Mouse (Mus musculus) hindbrain, embryonic 10.5 days (tissue): ENCODE measurements around the gene Lpp. TPM values are rescaled to one million over a fixed set of nuclear protein-coding genes. Genes with fewer than 3 reads are reported as not detected.

Experiments
- DNase-seq: peaks from one replicate; pipeline ENCODE4 v3.0.0-alpha.2; 2017; ENCODE audit warnings: low spot score
- H3K27ac ChIP-seq: fragments of 300-500 bp; sonication (generic); 2 replicates; pipeline ENCODE4 v1.5.1; 2016; ENCODE audit warnings: mild to moderate bottlenecking, moderate library complexity
- H3K27me3 ChIP-seq: fragments of 300-500 bp; sonication (generic); 2 replicates; pipeline ENCODE4 v1.6.1; 2016; ENCODE audit warnings: mild to moderate bottlenecking; ENCODE audit not compliant: poor library complexity, insufficient read depth, severe bottlenecking
- H3K36me3 ChIP-seq: fragments of 300-500 bp; sonication (generic); 2 replicates; pipeline ENCODE4 v1.6.1; 2016; ENCODE audit warnings: mild to moderate bottlenecking, moderate library complexity
- H3K4me1 ChIP-seq: fragments of 300-500 bp; sonication (generic); replicated peaks from 2 replicates; pipeline ENCODE4 v1.6.1; 2016; ENCODE audit warnings: mild to moderate bottlenecking
- H3K4me3 ChIP-seq: fragments of 300-500 bp; sonication (generic); 2 replicates; pipeline ENCODE4 v1.5.1; 2016; ENCODE audit warnings: mild to moderate bottlenecking, moderate library complexity
- H3K9me3 ChIP-seq: fragments of 300-500 bp; sonication (generic); 2 replicates; pipeline ENCODE4 v1.6.1; 2016; ENCODE audit warnings: mild to moderate bottlenecking, moderate library complexity
- WGBS: fragments of 180-500 bp; shearing (Covaris S2); methylation state at CpG from one replicate; pipeline ENCODE4 v1.1.7; 2016; 5-methylcytosine and 5-hydroxymethylcytosine counted together
- polyA plus RNA-seq: library from polyadenylated mRNA; unstranded; fragments of >200 nt; fragmentation: Nextera tagmentation; extraction: Ambion mirVana; gene quantifications from 2 replicates; pipeline ENCODE4 v1.2.1, GENCODE M21; 2016

The Lpp gene
- polyA plus RNA-seq, 1 experiment from 2014 or later, result 26.6 TPM

DNA sequence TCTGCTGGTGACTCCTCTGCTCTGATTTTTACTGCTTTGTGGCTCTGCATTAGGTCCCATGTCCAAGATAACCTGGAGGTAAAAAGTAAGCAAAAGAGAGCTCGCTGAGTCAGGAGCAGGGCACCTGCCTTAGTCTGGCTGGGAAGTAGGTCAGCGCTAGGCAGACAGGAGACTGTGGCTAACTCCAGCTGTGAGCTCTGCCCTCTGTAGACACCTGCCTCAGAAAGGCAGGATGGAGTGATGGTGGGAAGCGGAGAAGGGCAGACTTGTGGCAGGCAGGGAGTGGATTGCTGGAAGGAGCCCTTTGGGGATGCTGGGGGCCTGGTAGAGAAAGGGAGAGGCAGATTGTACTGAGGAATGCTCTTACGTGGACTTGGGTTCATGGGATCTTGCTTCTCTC, 35.4 kb downstream of the Lpp start:
- 80% methylated on average over 4 of the region's 4 CpGs for WGBS
- Histone ChIP-seq H3K4me3 (no peak overlapping the region), H3K27me3 (no peaks in the 10 kb centered on the region), H3K36me3 (no peaks in the 10 kb centered on the region), H3K4me1 (peaks cover 26% of the 10 kb centered on the region), H3K9me3 (no peaks in the 10 kb centered on the region), H3K27ac (no peak overlapping the region)
- DNase-seq, result no peak

DNA sequence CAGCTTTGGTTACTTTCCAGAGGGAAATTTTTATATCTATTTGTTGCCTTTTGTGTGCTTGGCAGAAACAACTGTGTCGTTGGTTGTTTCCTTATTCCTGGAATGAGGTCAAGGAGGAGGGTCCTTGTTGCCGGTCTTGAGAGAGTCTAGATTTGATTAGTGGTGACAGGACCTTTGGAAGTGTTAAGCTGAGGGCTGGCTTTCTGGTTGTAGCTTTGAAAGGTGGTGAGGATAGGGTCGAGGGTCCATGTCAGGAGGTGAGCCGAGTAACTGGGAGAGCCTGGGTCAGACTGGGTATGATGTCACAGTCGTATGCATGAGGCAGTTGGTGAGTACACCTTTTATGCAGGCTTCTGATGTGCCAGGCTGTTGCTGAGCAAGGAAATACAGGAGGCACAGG, 36.4 kb downstream of the Lpp start:
- Histone ChIP-seq H3K27ac (no peak overlapping the region), H3K4me3 (no peak overlapping the region), H3K36me3 (no peaks in the 10 kb centered on the region), H3K4me1 (peaks cover 26% of the 10 kb centered on the region), H3K27me3 (no peaks in the 10 kb centered on the region), H3K9me3 (no peaks in the 10 kb centered on the region)
- 71% methylated on average over 5 of the region's 5 CpGs for WGBS
- no peak for DNase-seq

DNA sequence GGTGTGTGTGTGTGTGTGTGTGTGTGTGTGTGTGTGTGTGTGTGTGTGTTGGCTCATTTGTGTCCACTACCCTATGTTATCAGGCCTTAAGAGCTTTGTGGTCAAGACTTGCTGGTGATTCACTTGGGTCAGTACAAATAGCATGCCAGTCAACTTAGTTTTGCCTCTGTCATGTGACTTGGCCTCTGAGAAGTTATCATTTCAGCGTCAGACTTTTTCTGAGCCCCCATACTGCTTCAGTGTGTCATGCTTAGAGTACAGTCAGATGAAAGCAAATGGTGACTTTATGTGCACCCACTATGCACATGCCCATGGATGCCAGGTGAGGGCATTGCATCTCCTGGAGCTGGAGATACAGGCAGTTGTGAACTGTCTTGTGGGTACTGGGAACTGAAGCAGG, 38.5 kb downstream of the Lpp start:
- no peak overlapping the region for H3K27ac ChIP-seq
- H3K36me3 ChIP-seq, result no peaks in the 10 kb centered on the region
- H3K27me3 ChIP-seq, result no peaks in the 10 kb centered on the region
- H3K9me3 ChIP-seq, result no peaks in the 10 kb centered on the region
- no peak for DNase-seq
- H3K4me3 ChIP-seq, result no peak overlapping the region
- WGBS, result 87% methylated on average over 1 of the region's 1 CpGs
- peaks cover 34% of the 10 kb centered on the region for H3K4me1 ChIP-seq

DNA sequence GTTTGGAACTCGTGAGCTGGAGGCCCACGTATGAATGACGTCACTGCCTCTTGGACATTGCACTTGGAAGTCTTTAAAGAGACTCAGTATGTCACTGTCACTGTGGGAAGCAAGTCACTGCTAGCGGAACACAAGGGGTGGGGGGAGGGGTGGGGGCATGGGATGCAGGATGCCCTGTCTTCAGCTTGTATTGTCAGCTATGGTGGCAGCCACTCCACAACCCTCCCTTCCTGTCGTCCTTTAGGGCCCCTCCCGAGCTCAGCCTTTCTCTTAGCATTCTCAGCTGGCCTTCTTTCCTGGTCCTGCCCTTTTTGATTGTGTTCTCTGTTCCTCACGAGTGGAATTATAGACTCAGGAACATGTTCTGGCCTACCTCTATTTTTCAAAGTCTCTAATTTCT, 40.3 kb downstream of the Lpp start:
- Histone ChIP-seq H3K36me3 (no peaks in the 10 kb centered on the region), H3K4me1 (peaks cover 30% of the 10 kb centered on the region), H3K9me3 (no peaks in the 10 kb centered on the region), H3K4me3 (no peak overlapping the region), H3K27ac (no peak overlapping the region), H3K27me3 (no peaks in the 10 kb centered on the region)
- no peak for DNase-seq
- WGBS, result 48% methylated on average over 7 of the region's 7 CpGs

DNA sequence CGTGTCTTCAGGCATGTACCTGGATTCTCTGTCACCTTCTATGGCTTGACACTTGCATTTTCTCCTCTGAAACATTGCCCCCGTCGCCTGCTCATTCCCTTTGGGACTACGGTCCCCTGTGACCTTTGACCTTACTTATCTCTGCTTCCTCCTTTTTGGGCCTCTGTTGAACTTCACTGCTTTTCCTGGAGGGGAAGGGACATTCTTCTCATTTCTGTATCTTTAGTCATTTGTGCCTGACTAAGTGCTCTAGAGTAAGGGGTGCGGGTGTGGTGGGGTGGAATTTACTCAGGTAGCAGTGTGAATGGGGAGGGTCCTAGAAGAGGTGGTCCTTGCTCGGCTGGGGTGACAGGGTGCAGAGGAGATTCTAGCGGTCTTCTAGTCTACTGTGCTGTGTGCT, 40.7 kb downstream of the Lpp start:
- no peaks in the 10 kb centered on the region for H3K27me3 ChIP-seq
- H3K4me3 ChIP-seq, result no peak overlapping the region
- WGBS, result 62% methylated on average over 7 of the region's 7 CpGs
- DNase-seq, result no peak
- H3K36me3 ChIP-seq, result no peaks in the 10 kb centered on the region
- H3K4me1 ChIP-seq, result peaks cover 30% of the 10 kb centered on the region
- H3K9me3 ChIP-seq, result no peaks in the 10 kb centered on the region
- H3K27ac ChIP-seq, result no peak overlapping the region

DNA sequence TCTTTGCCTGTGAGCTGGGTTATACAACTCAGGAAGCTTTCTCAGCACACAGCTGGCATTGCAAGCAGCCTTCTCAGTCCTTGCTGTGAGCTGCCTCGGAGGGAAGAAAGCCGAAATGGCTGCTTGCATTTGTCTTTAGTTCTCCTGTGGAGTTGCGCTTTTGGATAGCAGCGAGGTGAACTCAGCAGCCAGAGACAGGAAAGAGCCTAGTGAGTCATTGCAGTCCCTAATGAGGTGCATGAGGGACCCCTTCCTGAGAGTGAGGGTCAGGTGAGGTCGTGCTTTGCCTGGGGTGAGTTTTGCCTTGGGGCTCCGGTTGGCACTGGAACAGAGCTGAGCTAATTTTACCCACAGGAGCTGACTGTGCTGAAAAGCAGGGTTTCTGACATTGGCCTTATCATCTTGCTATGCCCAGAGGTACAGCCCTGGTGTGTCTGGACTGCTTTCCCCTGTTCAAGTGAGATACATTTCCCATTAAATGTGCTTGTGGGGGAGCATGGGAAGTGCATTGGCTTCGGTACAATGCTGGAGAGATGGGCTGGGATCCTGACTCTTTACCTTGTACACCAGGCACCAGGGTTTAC, 41.3 kb downstream of the Lpp start:
- Histone ChIP-seq H3K27me3 (no peaks in the 10 kb centered on the region), H3K4me1 (peaks cover 33% of the 10 kb centered on the region), H3K9me3 (no peaks in the 10 kb centered on the region), H3K4me3 (no peak overlapping the region), H3K36me3 (no peaks in the 10 kb centered on the region), H3K27ac (no peak overlapping the region)
- 53% methylated on average over 7 of the region's 7 CpGs for WGBS
- DNase-seq, result no peak

DNA sequence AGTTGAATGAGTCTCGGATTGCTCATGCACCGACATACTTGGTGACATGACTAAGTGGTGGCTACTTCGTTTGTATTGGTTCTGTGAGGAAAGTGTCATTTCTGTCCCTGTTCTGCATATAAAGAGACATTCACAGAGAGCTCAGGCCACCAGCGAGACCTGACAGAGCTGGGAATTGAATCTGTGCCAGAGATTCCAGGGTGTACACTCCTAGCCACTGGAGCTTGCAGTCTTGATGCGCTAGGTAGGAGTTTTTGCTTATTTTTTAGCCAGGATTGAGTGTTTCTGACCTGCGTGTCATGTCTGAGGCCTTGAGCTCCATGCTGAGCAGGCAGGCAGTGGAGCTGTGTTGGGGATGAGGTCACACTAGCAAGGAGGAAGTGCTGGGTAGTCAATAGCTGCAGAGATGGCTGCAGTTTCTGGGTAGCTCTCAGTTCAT, 41.8 kb downstream of the Lpp start:
- H3K27ac ChIP-seq, result no peak overlapping the region
- WGBS, result 75% methylated on average over 6 of the region's 6 CpGs
- no peak for DNase-seq

DNA sequence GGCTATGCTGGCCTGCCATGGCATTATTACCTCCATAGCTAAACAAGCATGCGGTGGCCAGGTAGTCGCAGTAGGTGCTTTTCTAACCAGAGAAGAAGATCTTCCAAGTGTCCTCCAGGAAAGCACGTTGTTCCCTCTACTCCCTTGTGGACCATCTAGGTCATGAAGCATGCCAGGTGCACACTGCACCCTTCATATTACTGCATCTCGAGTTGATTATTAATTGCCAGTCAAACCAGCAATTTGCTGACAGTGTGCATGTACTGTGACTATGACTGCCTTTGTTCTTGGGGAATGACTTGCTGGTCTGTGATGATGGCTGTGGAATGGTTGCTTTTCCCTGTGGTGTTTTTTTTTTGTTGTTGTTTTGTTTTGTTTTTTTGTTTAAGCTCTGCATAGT, 45.1 kb downstream of the Lpp start:
- Histone ChIP-seq H3K27ac (no peak overlapping the region), H3K36me3 (no peaks in the 10 kb centered on the region), H3K27me3 (no peaks in the 10 kb centered on the region), H3K9me3 (no peaks in the 10 kb centered on the region), H3K4me1 (peaks cover 49% of the 10 kb centered on the region), H3K4me3 (no peak overlapping the region)
- DNase-seq, result no peak
- WGBS, result 88% methylated on average over 4 of the region's 4 CpGs

More for the DNA sequence above, 41.8 kb downstream of the Lpp start:
- H3K4me3 ChIP-seq, result no peak overlapping the region
- no peaks in the 10 kb centered on the region for H3K36me3 ChIP-seq
- H3K4me1 ChIP-seq, result peaks cover 31% of the 10 kb centered on the region
- no peaks in the 10 kb centered on the region for H3K9me3 ChIP-seq
- no peaks in the 10 kb centered on the region for H3K27me3 ChIP-seq

DNA sequence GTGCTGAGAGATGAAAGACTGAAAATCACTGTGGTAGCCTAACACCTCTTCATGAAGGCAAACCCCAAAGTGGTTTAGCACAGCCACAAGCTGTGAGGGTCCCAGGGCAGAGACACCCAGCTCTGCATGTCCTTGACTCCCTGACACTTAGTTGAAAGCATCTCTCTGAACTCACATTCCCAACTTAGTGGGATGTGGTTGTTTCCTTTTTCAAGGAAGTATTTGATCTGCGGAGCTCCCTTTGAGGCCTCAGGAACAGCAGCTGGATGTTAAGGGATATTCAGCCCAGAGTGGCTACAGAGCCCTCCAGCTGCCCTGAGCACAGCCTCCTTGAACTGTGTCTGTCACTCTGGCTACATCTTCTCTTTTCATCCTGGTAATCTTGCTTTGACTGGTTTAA, 48.0 kb downstream of the Lpp start:
- H3K9me3 ChIP-seq, result no peaks in the 10 kb centered on the region
- no peak overlapping the region for H3K4me3 ChIP-seq
- no peak overlapping the region for H3K27ac ChIP-seq
- no peaks in the 10 kb centered on the region for H3K36me3 ChIP-seq
- peaks cover 45% of the 10 kb centered on the region for H3K4me1 ChIP-seq
- DNase-seq, result no peak
- no peaks in the 10 kb centered on the region for H3K27me3 ChIP-seq
- WGBS, result 19% methylated on average over 1 of the region's 1 CpGs

DNA sequence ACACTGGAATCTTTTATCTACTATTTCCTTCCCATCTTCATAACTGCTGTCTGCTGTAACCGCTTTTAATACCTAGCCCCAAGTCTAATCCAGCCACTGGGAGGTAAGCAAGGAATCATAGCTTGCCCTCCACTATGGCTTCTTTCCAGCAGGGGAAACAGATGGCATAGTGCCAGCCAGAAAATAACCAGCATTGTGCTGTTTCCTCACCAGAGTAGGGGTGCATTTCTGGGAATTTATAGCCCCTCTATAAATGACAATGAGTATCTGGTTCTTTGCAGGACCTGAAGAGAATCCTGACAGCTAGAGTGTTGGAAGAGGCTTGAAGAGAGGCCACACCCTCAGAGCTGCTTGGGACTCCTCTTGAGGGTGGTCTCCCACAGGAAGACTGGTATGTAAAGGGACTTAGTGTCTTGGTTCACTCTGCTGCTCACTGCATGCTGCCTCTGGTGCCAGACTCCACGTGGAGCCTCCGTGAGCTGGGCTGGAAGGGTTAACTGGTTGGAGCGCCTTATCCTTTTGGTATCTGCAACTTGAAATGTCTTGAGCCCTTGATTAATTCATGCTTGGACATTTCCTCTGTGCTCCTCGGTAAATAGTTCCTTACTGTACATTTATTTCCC, 49.3 kb downstream of the Lpp start:
- Histone ChIP-seq H3K4me1 (peaks cover 45% of the 10 kb centered on the region), H3K36me3 (no peaks in the 10 kb centered on the region), H3K27ac (no peak overlapping the region), H3K4me3 (no peak overlapping the region), H3K27me3 (no peaks in the 10 kb centered on the region), H3K9me3 (no peaks in the 10 kb centered on the region)
- no peak for DNase-seq
- WGBS, result 72% methylated on average over 5 of the region's 5 CpGs

DNA sequence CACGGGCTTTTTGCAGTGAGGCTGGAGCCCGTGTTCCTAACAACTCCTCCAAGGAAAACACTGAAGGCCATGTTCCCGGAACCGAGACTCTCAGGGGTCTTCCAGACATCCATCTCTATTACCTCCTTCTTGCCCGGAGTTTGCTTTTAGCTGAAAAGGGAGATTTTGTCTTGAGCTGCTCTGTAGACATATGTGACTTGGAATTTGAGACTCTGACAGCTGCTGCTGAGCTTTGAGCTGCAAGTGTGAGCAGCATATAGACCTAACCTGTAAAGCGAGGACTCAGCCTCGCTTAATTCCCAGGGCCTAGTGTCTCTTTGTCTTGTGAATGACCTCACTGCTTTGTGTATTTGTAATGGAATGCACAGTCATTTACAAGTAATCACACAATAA, 49.8 kb downstream of the Lpp start:
- Histone ChIP-seq H3K36me3 (no peaks in the 10 kb centered on the region), H3K27me3 (no peaks in the 10 kb centered on the region), H3K4me1 (peaks cover 48% of the 10 kb centered on the region), H3K4me3 (no peak overlapping the region), H3K9me3 (no peaks in the 10 kb centered on the region), H3K27ac (no peak overlapping the region)
- no peak for DNase-seq
- 59% methylated on average over 7 of the region's 7 CpGs for WGBS

DNA sequence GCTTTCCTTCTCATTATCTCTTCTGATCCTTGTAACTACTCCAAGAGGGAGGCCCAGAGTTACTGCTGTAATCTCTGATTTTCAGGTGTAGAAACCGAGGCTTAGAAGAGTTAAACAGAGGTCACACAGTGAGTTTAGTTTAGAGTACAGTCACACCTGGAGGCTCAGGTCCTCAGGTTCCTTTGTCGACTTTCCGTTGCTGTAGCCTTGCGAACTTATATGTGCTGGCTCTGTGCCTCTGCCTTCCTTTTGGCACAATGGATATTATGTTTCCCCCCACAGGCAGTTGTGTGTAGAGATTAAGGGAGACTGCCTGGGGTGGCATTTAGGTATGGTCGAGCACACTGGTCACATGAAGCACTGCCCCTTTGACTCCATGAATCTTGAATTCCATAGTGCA, 50.2 kb downstream of the Lpp start:
- H3K27ac ChIP-seq, result peak overlapping the region; percentile 31
- H3K27me3 ChIP-seq, result no peaks in the 10 kb centered on the region
- no peaks in the 10 kb centered on the region for H3K36me3 ChIP-seq
- H3K9me3 ChIP-seq, result no peaks in the 10 kb centered on the region
- DNase-seq, result no peak
- peaks cover 49% of the 10 kb centered on the region for H3K4me1 ChIP-seq
- WGBS, result 63% methylated on average over 5 of the region's 5 CpGs
- H3K4me3 ChIP-seq, result no peak overlapping the region

DNA sequence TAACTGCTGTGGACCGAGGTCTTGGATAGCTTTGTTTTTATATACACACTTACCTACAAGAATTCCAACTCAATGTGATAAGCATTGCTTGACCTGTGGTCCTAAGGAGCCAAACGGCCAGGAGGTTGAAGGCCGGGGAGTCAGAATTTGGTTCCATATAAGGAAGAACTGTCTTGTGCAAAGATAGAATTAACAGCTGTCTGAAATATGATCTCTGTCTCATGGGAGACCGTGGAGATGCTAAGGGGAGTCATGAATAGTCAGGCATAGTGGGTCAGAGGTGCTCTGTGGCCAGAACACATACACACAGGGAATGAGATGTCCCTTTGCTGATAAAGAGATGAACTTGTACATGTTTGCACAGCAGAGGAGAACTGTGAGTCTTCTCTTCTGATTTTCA, 51.5 kb downstream of the Lpp start:
- Histone ChIP-seq H3K27me3 (no peaks in the 10 kb centered on the region), H3K4me1 (peaks cover 55% of the 10 kb centered on the region)
- DNase-seq, result no peak

DNA sequence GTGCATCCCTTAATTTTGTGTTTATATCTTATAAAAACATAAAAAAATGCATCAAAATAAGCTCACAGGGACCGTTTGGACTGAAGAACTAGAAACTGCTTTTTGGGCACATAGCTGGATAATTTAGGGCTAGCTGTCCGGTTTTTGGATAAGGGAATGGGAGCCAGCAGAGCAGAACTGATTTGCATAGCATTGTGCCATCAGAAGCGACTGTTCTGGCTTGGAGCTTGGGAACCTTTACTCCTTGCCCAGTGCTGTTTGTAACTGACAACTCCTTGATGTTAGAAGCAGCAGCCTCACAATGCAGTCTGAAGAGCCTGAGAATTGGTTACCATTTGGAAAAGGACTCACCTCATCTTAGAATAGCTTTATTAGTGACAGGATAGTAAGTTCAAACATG, 52.2 kb downstream of the Lpp start:
- Histone ChIP-seq H3K4me3 (no peak overlapping the region), H3K4me1 (peaks cover 61% of the 10 kb centered on the region), H3K9me3 (no peaks in the 10 kb centered on the region), H3K27me3 (no peaks in the 10 kb centered on the region), H3K36me3 (no peaks in the 10 kb centered on the region), H3K27ac (no peak overlapping the region)
- DNase-seq, result no peak
- whole genome bisulfite sequencing, result 64% methylated on average over 3 of the region's 3 CpGs

More for the DNA sequence above, 51.5 kb downstream of the Lpp start:
- no peak overlapping the region for H3K27ac ChIP-seq
- no peak overlapping the region for H3K4me3 ChIP-seq
- no peaks in the 10 kb centered on the region for H3K36me3 ChIP-seq
- WGBS, result 67% methylated on average over 4 of the region's 4 CpGs
- H3K9me3 ChIP-seq, result no peaks in the 10 kb centered on the region
